Mouse (Mus musculus): ENCODE measurements around the gene Eps8l2. TPM values are rescaled to one million over a fixed set of nuclear protein-coding genes. Genes with fewer than 3 reads are reported as not detected.
"Not testable (repeated sequence)": the region's sequence is repeated elsewhere in the genome, so short reads cannot be mapped to it uniquely, and the experiment has no call there.

Eps8l2 gene
- polyA plus RNA-seq, 1 experiment from 2014 or later: 2.5 TPM

GRCm38 (mm10) chr7:141407670-141408069 lies 69.0 kb downstream of the Eps8l2 start:
- H3K4me2 ChIP-seq (ENCODE audit: low read length); H3K27ac ChIP-seq (ENCODE audit: low read depth, low read length); H3K4me3 ChIP-seq (ENCODE audit: low read length); H3K4me1 ChIP-seq (ENCODE audit: control insufficient read depth, insufficient read depth, low read depth, low read length); ATAC-seq; H3K9ac ChIP-seq (ENCODE audit: low read depth, low read length); H3K9me3 ChIP-seq (ENCODE audit: control insufficient read depth, low read length); H3K27me3 ChIP-seq (replicated peaks; ENCODE audit: control insufficient read depth, insufficient read depth, low read length): not testable (repeated sequence)
- 98% methylated on average over 7 of the region's 7 CpGs for WGBS
- H3K36me3 ChIP-seq (ENCODE audit: control insufficient read depth, insufficient read depth, low read length): peaks cover 12% of the 10 kb centered on the region

GRCm38 (mm10) chr7:141408833-141409232 lies 70.2 kb downstream of the Eps8l2 start:
- no peaks in the 10 kb centered on the region for H3K27me3 ChIP-seq (replicated peaks; ENCODE audit: control insufficient read depth, insufficient read depth, low read length)
- WGBS: 9% methylated on average over 11 of the region's 11 CpGs
- peaks cover 10% of the 10 kb centered on the region for H3K36me3 ChIP-seq (ENCODE audit: control insufficient read depth, insufficient read depth, low read length)
- no peak overlapping the region for H3K4me2 ChIP-seq (ENCODE audit: low read length)
- H3K4me3 ChIP-seq (ENCODE audit: low read length): no peak overlapping the region
- peak; percentile 34; the same call in 1 of the 2 replicates for ATAC-seq
- no peak overlapping the region for H3K27ac ChIP-seq (ENCODE audit: low read depth, low read length)
- no peaks in the 10 kb centered on the region for H3K9me3 ChIP-seq (ENCODE audit: control insufficient read depth, low read length)
- 0 out of 2 replicates have a peak overlapping the region, but pooled peaks have one; percentile 10 for H3K9ac ChIP-seq (ENCODE audit: low read depth, low read length)
- peaks cover 9% of the 10 kb centered on the region for H3K4me1 ChIP-seq (ENCODE audit: control insufficient read depth, insufficient read depth, low read depth, low read length)

DNA sequence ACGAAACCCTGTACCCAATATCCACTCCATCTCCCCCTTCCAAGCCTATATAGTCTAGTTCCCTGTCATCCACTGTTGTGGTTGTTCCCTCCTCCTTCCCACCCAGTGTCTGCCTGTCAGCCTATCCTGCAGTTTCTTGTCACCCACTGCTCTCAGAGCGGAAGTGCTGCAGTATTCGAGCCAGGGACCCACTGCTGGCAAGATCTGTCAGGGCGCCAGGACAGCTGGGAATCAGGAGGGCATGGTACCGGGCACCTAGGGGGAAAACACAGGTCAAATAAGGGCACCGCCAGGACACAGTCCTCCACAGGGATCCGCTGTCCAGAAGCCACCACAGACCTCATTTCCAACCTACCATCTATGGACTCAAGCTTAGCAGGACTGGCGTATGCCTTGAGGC lies 72.0 kb downstream of the Eps8l2 start:
- no peak overlapping the region for H3K27ac ChIP-seq (ENCODE audit: low read depth, low read length)
- ATAC-seq: no peak
- H3K36me3 ChIP-seq (ENCODE audit: control insufficient read depth, insufficient read depth, low read length): peaks cover 10% of the 10 kb centered on the region
- no peak overlapping the region for H3K9ac ChIP-seq (ENCODE audit: low read depth, low read length)
- H3K27me3 ChIP-seq (replicated peaks; ENCODE audit: control insufficient read depth, insufficient read depth, low read length): no peaks in the 10 kb centered on the region
- H3K4me3 ChIP-seq (ENCODE audit: low read length): no peak overlapping the region
- H3K4me2 ChIP-seq (ENCODE audit: low read length): no peak overlapping the region
- H3K4me1 ChIP-seq (ENCODE audit: control insufficient read depth, insufficient read depth, low read depth, low read length): peaks cover 13% of the 10 kb centered on the region
- H3K9me3 ChIP-seq (ENCODE audit: control insufficient read depth, low read length): no peaks in the 10 kb centered on the region
- 91% methylated on average over 8 of the region's 8 CpGs for WGBS

DNA sequence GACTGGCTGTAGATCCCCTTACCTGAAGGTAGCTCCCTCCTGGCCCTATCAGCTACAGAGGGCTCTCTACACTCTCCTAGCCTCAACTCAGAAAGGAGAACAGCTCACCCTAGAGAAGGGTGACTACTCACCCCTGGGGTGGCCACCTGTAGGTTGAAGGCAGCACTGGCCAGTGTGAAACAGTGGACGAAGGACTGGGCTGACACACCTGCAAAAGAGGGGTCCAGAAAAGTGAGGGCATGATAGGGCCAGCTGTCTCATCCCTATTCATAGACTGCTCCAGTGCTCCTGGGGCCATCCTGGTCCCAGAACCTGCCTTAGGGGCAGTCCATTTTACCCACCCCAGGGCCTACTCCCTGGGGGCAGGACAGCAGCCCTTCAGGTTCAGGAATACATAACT lies 73.0 kb downstream of the Eps8l2 start:
- WGBS: 100% methylated on average over 1 of the region's 1 CpGs
- no peak for ATAC-seq
- H3K27ac ChIP-seq (ENCODE audit: low read depth, low read length): no peak overlapping the region

More for the DNA sequence above, 73.0 kb downstream of the Eps8l2 start:
- Histone ChIP-seq H3K4me1 (ENCODE audit: control insufficient read depth, insufficient read depth, low read depth, low read length) (peaks cover 13% of the 10 kb centered on the region), H3K9me3 (ENCODE audit: control insufficient read depth, low read length) (no peaks in the 10 kb centered on the region), H3K36me3 (ENCODE audit: control insufficient read depth, insufficient read depth, low read length) (peaks cover 10% of the 10 kb centered on the region), H3K27me3 (replicated peaks; ENCODE audit: control insufficient read depth, insufficient read depth, low read length) (no peaks in the 10 kb centered on the region), H3K4me2 (ENCODE audit: low read length) (no peak overlapping the region), H3K9ac (ENCODE audit: low read depth, low read length) (no peak overlapping the region), H3K4me3 (ENCODE audit: low read length) (no peak overlapping the region)

Other genes starting within 250 kb of the Eps8l2 start
- gene Sigirr, start 238.3 kb upstream of the Eps8l2 start, polyA plus RNA-seq (2015; fragmentation: Nextera tagmentation; extraction: Ambion mirVana): 3.2 and 3.3 TPM in 2 replicates
- 0.49 and 0.80 TPM in 2 replicates for gene Ano9, start 221.1 kb upstream of the Eps8l2 start, polyA plus RNA-seq (2015; fragmentation: Nextera tagmentation; extraction: Ambion mirVana)
- 82.8 and 95.8 TPM in 2 replicates for gene Ptdss2, start 216.5 kb upstream of the Eps8l2 start, polyA plus RNA-seq (2015; fragmentation: Nextera tagmentation; extraction: Ambion mirVana)
- gene Rnh1, start 166.0 kb upstream of the Eps8l2 start, polyA plus RNA-seq (2015; fragmentation: Nextera tagmentation; extraction: Ambion mirVana): 53.6 and 54.1 TPM in 2 replicates
- gene Hras, start 144.9 kb upstream of the Eps8l2 start, polyA plus RNA-seq (2015; fragmentation: Nextera tagmentation; extraction: Ambion mirVana): 93.2 and 132 TPM in 2 replicates
- gene Lrrc56, start 144.7 kb upstream of the Eps8l2 start, polyA plus RNA-seq (2015; fragmentation: Nextera tagmentation; extraction: Ambion mirVana): 10.1 and 10.4 TPM in 2 replicates
- 0.35 and 0.89 TPM in 2 replicates for gene Lmntd2, start 124.8 kb upstream of the Eps8l2 start, polyA plus RNA-seq (2015; fragmentation: Nextera tagmentation; extraction: Ambion mirVana)
- gene Rassf7, start 123.0 kb upstream of the Eps8l2 start, polyA plus RNA-seq (2015; fragmentation: Nextera tagmentation; extraction: Ambion mirVana): 22.8 and 25.9 TPM in 2 replicates
- 57.1 and 67.4 TPM in 2 replicates for gene Phrf1, start 110.1 kb upstream of the Eps8l2 start, polyA plus RNA-seq (2015; fragmentation: Nextera tagmentation; extraction: Ambion mirVana)
- 1.8 and 2.0 TPM in 2 replicates for gene Irf7, start 72.4 kb upstream of the Eps8l2 start, polyA plus RNA-seq (2015; fragmentation: Nextera tagmentation; extraction: Ambion mirVana)
- gene Cdhr5, start 62.1 kb upstream of the Eps8l2 start, polyA plus RNA-seq (2015; fragmentation: Nextera tagmentation; extraction: Ambion mirVana): 0.29 TPM in 1 of 2 replicates, not detected in the other
- 3.5 and 6.1 TPM in 2 replicates for gene Sct, start 59.7 kb upstream of the Eps8l2 start, polyA plus RNA-seq (2015; fragmentation: Nextera tagmentation; extraction: Ambion mirVana)
- 0.64 and 1.00 TPM in 2 replicates for gene Drd4, start 46.9 kb upstream of the Eps8l2 start, polyA plus RNA-seq (2015; fragmentation: Nextera tagmentation; extraction: Ambion mirVana)
- 202 and 206 TPM in 2 replicates for gene Deaf1, start 11.2 kb upstream of the Eps8l2 start, polyA plus RNA-seq (2015; fragmentation: Nextera tagmentation; extraction: Ambion mirVana)
- gene Tmem80, start 11.1 kb upstream of the Eps8l2 start, polyA plus RNA-seq (2015; fragmentation: Nextera tagmentation; extraction: Ambion mirVana): 48.2 and 52.2 TPM in 2 replicates
- 276 and 284 TPM in 2 replicates for gene Taldo1, start 53.3 kb downstream of the Eps8l2 start, polyA plus RNA-seq (2015; fragmentation: Nextera tagmentation; extraction: Ambion mirVana)
- 51.8 and 55.2 TPM in 2 replicates for gene Gatd1, start 75.3 kb downstream of the Eps8l2 start, polyA plus RNA-seq (2015; fragmentation: Nextera tagmentation; extraction: Ambion mirVana)
- gene Cend1, start 90.6 kb downstream of the Eps8l2 start, polyA plus RNA-seq (2015; fragmentation: Nextera tagmentation; extraction: Ambion mirVana): 226 and 245 TPM in 2 replicates
- gene Slc25a22, start 99.0 kb downstream of the Eps8l2 start, polyA plus RNA-seq (2015; fragmentation: Nextera tagmentation; extraction: Ambion mirVana): 96.3 and 104 TPM in 2 replicates
- 2.8 and 4.5 TPM in 2 replicates for gene Pidd1, start 105.1 kb downstream of the Eps8l2 start, polyA plus RNA-seq (2015; fragmentation: Nextera tagmentation; extraction: Ambion mirVana)
- 602 and 645 TPM in 2 replicates for gene Rplp2, start 108.5 kb downstream of the Eps8l2 start, polyA plus RNA-seq (2015; fragmentation: Nextera tagmentation; extraction: Ambion mirVana)
- gene Pnpla2, start 116.3 kb downstream of the Eps8l2 start, polyA plus RNA-seq (2015; fragmentation: Nextera tagmentation; extraction: Ambion mirVana): 20.0 and 20.9 TPM in 2 replicates
- gene Cracr2b, start 122.2 kb downstream of the Eps8l2 start, polyA plus RNA-seq (2015; fragmentation: Nextera tagmentation; extraction: Ambion mirVana): 7.9 and 10.8 TPM in 2 replicates
- 23.0 and 24.7 TPM in 2 replicates for gene Cd151, start 128.5 kb downstream of the Eps8l2 start, polyA plus RNA-seq (2015; fragmentation: Nextera tagmentation; extraction: Ambion mirVana)
- gene Polr2l, start 136.3 kb downstream of the Eps8l2 start, polyA plus RNA-seq (2015; fragmentation: Nextera tagmentation; extraction: Ambion mirVana): 72.4 and 75.8 TPM in 2 replicates
- 68.3 and 71.0 TPM in 2 replicates for gene Tspan4, start 136.4 kb downstream of the Eps8l2 start, polyA plus RNA-seq (2015; fragmentation: Nextera tagmentation; extraction: Ambion mirVana)
- gene Chid1, start 201.0 kb downstream of the Eps8l2 start, polyA plus RNA-seq (2015; fragmentation: Nextera tagmentation; extraction: Ambion mirVana): 54.4 and 56.7 TPM in 2 replicates
- gene Ap2a2, start 223.3 kb downstream of the Eps8l2 start, polyA plus RNA-seq (2015; fragmentation: Nextera tagmentation; extraction: Ambion mirVana): 118 and 136 TPM in 2 replicates

All from hindbrain, embryonic 16.5 days (tissue).